Mouse (Mus musculus) forebrain, embryonic 11.5 days (tissue): ENCODE data around the gene Tktl1. TPM values are rescaled to one million over a fixed set of nuclear protein-coding genes. Genes with fewer than 3 reads are reported as not detected.

Experiments
- ATAC-seq: fragments of 200-750 bp; cut with Nextera tagmentation; replicated peaks from 2 replicates; pipeline ENCODE4 v1.8.0; 2017; ENCODE audit warnings: moderate TSS enrichment; ENCODE audit not compliant: low FRiP score
- DNase-seq: peaks from one replicate; pipeline ENCODE4 v3.0.0-alpha.2; 2017; ENCODE audit warnings: low spot score
- H3K27ac ChIP-seq: fragments of 300-500 bp; sonication (generic); 2 replicates; pipeline ENCODE4 v1.5.1; 2014; ENCODE audit warnings: low read depth, low read length
- H3K27me3 ChIP-seq: fragments of 300-500 bp; sonication (generic); 2 replicates; pipeline ENCODE4 v1.6.1; 2014; ENCODE audit warnings: mild to moderate bottlenecking, low read length, mixed read lengths; ENCODE audit not compliant: control insufficient read depth, insufficient read depth
- H3K36me3 ChIP-seq: fragments of 300-500 bp; sonication (generic); 2 replicates; pipeline ENCODE4 v1.6.1; 2014; ENCODE audit warnings: mild to moderate bottlenecking, low read length, moderate library complexity, mixed read lengths; ENCODE audit not compliant: control insufficient read depth, insufficient read depth
- H3K4me1 ChIP-seq: fragments of 300-500 bp; sonication (generic); replicated peaks from 2 replicates; pipeline ENCODE4 v1.6.1; 2014; ENCODE audit warnings: low read length, mixed read lengths; ENCODE audit not compliant: control insufficient read depth, insufficient read depth
- H3K4me2 ChIP-seq: fragments of 300-500 bp; sonication (generic); 2 replicates; pipeline ENCODE4 v1.6.1; 2014; ENCODE audit warnings: low read depth, mild to moderate bottlenecking, low read length, moderate library complexity, mixed read lengths; ENCODE audit not compliant: severe bottlenecking
- H3K4me3 ChIP-seq: fragments of 300-500 bp; sonication (generic); 2 replicates; pipeline ENCODE4 v1.5.1; 2014; ENCODE audit warnings: low read depth, low read length
- H3K9ac ChIP-seq: fragments of 300-500 bp; sonication (generic); 2 replicates; pipeline ENCODE4 v1.6.1; 2014; ENCODE audit warnings: low read length
- H3K9me3 ChIP-seq: fragments of 300-500 bp; sonication (generic); 2 replicates; pipeline ENCODE4 v1.6.1; 2016; ENCODE audit warnings: low read length, mixed read lengths; ENCODE audit not compliant: control insufficient read depth
- WGBS: fragments of 180-500 bp; shearing (Covaris S2); extraction: QIAGEN DNeasy Blood & Tissue Kit; methylation state at CpG from one replicate; pipeline ENCODE4 v1.1.7; 2014; 5-methylcytosine and 5-hydroxymethylcytosine counted together
- polyA plus RNA-seq: library from polyadenylated mRNA; unstranded; fragments of >200 nt; fragmentation: Nextera tagmentation; extraction: Ambion mirVana; gene quantifications from 2 replicates; pipeline ENCODE4 v1.2.1, GENCODE M21; 2014

The Tktl1 gene
- polyA plus RNA-seq, 1 experiment from 2014 or later: not detected

DNA sequence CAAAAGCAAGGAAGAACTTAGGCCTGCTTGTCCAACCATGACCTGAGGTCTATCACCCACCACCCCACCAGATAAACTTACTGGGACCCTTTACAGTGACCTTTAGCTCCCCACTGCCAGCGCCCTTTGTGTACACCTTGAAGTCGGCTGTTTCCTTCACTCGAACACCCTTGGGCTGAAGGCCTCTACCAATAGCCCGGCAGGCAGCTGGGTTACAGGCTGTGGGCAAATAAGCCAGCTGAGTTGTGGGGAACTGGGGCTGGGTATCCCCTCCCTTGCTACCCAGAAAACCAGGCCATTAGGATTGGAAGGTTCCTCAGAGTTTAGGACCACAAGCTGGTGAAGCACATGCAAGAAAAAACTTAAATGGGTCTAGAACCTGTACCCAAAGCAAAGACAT is 63.3 kb downstream of the Tktl1 start:
- Histone ChIP-seq H3K9me3 (no peaks in the 10 kb centered on the region), H3K27me3 (no peaks in the 10 kb centered on the region), H3K36me3 (peaks cover 6% of the 10 kb centered on the region; the same call in 1 of the 2 replicates), H3K4me2 (no peak overlapping the region), H3K9ac (no peak overlapping the region), H3K27ac (no peak overlapping the region), H3K4me3 (no peak overlapping the region), H3K4me1 (no peaks in the 10 kb centered on the region)
- no peak for DNase-seq
- 88% methylated on average over 4 of the region's 4 CpGs for WGBS
- no peak for ATAC-seq

DNA sequence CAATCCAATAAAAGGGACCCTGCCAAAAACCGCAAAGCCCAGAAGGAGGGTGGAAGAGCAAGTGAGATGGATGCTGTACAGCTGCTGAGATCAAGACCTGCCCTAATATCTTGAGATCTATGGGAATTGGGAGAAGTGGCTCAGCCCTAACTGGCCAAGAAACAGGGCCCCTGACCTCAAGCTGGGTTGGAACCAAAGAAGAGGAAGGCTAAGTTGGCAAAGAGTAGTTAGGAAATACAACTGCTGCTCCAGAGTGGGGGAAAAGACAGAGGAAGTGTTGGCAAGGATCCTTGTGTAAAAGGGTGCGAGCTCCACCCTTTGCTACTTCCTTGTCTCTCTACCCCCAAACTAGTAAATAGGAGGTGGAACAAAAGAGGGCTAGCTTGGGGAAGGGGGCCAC is 66.3 kb downstream of the Tktl1 start:
- no peaks in the 10 kb centered on the region for H3K9me3 ChIP-seq
- peak overlapping the region; percentile 61; the same call in 1 of the 2 replicates for H3K4me2 ChIP-seq
- H3K27ac ChIP-seq: no peak overlapping the region
- no peak overlapping the region for H3K9ac ChIP-seq
- no peaks in the 10 kb centered on the region for H3K27me3 ChIP-seq
- peak overlapping the region; percentile 54; the same call in 1 of the 2 replicates for H3K4me3 ChIP-seq
- ATAC-seq (no peak), DNase-seq (no peak)
- WGBS: 86% methylated on average over 2 of the region's 2 CpGs
- H3K4me1 ChIP-seq: no peaks in the 10 kb centered on the region
- H3K36me3 ChIP-seq: peaks cover 3% of the 10 kb centered on the region; the same call in 1 of the 2 replicates

DNA sequence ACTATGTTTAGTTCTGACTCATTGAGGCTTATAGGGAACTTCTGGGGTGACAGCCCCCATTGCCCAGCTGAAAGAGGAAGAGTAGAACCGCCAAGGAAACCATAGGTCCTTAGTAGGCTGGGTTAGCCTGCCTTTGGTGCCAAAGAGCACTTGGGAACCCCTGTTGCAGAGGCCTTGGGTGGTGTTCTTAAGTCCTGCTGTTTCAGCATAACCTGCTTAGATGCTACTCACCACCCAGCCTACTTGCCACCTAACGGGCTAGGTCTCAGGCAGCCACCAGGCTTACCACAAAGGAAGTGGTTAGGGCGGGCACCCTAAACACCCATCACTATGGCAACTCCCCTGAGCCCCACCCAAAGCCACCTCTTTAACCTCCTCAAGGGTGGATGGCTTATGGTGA is 66.7 kb downstream of the Tktl1 start:
- no peaks in the 10 kb centered on the region for H3K4me1 ChIP-seq
- DNase-seq (no peak), ATAC-seq (no peak)
- peak overlapping the region; percentile 54 for H3K4me3 ChIP-seq
- peak overlapping the region; percentile 29; the same call in 1 of the 2 replicates for H3K9ac ChIP-seq
- 72% methylated on average over 3 of the region's 3 CpGs for WGBS
- no peak overlapping the region for H3K27ac ChIP-seq
- no peaks in the 10 kb centered on the region for H3K9me3 ChIP-seq
- H3K4me2 ChIP-seq: peak overlapping the region; percentile 61
- no peaks in the 10 kb centered on the region for H3K27me3 ChIP-seq
- H3K36me3 ChIP-seq: peaks cover 3% of the 10 kb centered on the region; the same call in 1 of the 2 replicates

DNA sequence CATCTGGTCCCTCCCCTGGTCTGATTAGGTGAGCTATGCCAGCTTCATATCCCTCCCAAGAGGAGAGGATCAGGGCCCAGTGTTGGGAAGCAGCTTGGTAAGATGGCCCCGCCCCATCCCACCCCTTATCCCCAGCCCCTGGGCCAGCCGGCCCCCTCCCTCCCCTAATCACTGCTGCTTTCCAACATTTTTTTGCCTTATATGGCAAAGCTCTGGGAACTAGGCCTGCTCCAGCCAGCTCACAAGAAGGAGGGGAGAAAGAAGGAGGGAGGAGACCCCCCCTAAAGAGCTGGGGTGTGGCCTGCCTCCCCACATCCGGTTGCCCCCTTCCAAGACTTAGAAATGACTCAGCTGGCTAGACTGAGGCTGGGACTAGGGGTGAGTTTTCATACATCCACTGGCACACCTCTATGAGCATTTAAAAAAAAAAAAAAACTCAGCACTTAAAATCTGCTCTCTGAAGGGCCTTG is 67.6 kb downstream of the Tktl1 start:
- DNase-seq: peak; percentile 63
- H3K27ac ChIP-seq: no peak overlapping the region

DNA sequence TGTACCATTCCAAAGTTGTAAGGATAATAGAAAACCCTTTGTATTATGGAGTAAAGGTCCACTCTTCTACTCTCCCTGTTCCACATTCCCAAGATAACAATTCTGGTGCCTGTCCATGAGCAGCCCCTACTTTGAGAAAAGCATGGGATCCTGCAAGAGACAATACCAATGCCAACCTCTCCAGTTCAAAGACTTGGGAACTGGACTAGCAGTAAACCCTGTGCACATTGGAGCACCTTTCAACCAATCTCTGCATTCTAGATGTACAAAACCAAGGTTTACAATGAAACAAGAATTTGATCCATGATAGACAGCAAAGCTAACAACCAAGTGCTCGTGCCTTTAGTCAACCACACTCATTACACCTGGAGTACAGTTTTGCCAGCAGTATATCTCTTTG is 68.0 kb downstream of the Tktl1 start:
- ATAC-seq (no peak), DNase-seq (no peak)
- H3K36me3 ChIP-seq: peaks cover 3% of the 10 kb centered on the region; the same call in 1 of the 2 replicates
- no peak overlapping the region for H3K27ac ChIP-seq
- H3K27me3 ChIP-seq: no peaks in the 10 kb centered on the region
- 33% methylated on average over 1 of the region's 1 CpGs for WGBS
- peak overlapping the region; percentile 76 for H3K9ac ChIP-seq
- H3K4me1 ChIP-seq: no peaks in the 10 kb centered on the region
- H3K4me2 ChIP-seq: peak overlapping the region; percentile 61
- no peaks in the 10 kb centered on the region for H3K9me3 ChIP-seq
- peak overlapping the region; percentile 54 for H3K4me3 ChIP-seq

More for the DNA sequence above, 67.6 kb downstream of the Tktl1 start:
- peaks cover 3% of the 10 kb centered on the region; the same call in 1 of the 2 replicates for H3K36me3 ChIP-seq
- peak overlapping the region; percentile 61 for H3K4me2 ChIP-seq
- no peaks in the 10 kb centered on the region for H3K27me3 ChIP-seq
- H3K4me1 ChIP-seq: no peaks in the 10 kb centered on the region
- peak overlapping the region; percentile 76 for H3K9ac ChIP-seq
- H3K4me3 ChIP-seq: peak overlapping the region; percentile 54
- 0 out of 2 replicates have a peak, but pooled peaks have one; percentile 15 for ATAC-seq
- WGBS: 33% methylated on average over 3 of the region's 3 CpGs
- no peaks in the 10 kb centered on the region for H3K9me3 ChIP-seq

DNA sequence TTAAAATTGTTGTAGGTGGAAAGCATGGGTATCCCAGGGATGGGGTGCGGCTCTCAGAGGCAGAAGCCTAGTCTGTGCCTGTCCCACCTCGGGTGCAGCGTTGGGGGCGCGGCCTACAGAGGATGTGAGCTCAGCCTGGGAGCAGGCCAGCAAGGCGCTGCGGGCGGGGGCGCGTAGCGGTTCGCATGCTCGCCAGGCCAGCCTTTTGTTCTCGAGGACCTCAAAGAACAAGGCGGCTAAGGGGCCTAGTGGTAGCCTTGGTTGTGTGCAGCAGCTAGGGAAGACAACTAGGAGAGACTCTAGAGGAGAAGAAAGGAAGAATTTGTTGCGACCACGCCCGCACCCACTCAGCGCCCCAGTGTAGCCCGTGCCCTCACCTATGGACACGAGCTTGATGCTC is 68.6 kb downstream of the Tktl1 start:
- Histone ChIP-seq H3K4me2 (peak overlapping the region; percentile 61), H3K9ac (peak overlapping the region; percentile 76), H3K9me3 (no peaks in the 10 kb centered on the region), H3K27ac (peak overlapping the region; percentile 75), H3K36me3 (peaks cover 3% of the 10 kb centered on the region; the same call in 1 of the 2 replicates), H3K4me1 (no peaks in the 10 kb centered on the region), H3K27me3 (no peaks in the 10 kb centered on the region), H3K4me3 (peak overlapping the region; percentile 54)
- DNase-seq: peak; percentile 84
- WGBS: 11% methylated on average over 19 of the region's 21 CpGs
- peak; percentile 59 for ATAC-seq

DNA sequence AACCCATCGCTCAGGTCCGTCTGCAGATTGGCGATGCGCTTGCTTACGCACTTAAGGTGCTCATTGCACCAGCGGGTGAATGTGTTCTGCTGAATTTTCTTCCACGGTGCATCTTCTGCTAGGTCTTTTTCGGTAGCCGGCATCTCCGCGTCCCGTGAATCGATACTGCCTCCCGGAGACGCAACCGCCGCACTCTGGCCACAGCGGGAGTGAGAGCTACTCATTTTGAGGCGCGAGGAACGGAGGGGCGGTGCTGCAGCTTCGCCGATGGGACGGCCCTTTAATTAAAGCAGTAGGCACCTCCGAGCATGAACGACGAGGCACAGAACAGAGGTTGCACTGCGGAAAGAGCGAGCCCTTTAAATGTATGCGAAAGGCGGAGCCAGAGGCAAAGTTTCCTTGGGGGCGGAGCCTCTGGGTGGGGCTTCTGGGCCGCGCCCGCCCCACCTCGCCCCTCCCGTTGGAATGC is 69.2 kb downstream of the Tktl1 start:
- Histone ChIP-seq H3K9me3 (no peaks in the 10 kb centered on the region), H3K27me3 (no peaks in the 10 kb centered on the region), H3K4me1 (no peaks in the 10 kb centered on the region), H3K4me3 (peak overlapping the region; percentile 54), H3K4me2 (peak overlapping the region; percentile 61), H3K27ac (peak overlapping the region; percentile 75), H3K9ac (peak overlapping the region; percentile 76), H3K36me3 (peaks cover under 1% of the 10 kb centered on the region; the same call in 1 of the 2 replicates)
- DNase-seq: peak; percentile 89
- peak; percentile 89 for ATAC-seq
- 26% methylated on average over 31 of the region's 38 CpGs for WGBS

DNA sequence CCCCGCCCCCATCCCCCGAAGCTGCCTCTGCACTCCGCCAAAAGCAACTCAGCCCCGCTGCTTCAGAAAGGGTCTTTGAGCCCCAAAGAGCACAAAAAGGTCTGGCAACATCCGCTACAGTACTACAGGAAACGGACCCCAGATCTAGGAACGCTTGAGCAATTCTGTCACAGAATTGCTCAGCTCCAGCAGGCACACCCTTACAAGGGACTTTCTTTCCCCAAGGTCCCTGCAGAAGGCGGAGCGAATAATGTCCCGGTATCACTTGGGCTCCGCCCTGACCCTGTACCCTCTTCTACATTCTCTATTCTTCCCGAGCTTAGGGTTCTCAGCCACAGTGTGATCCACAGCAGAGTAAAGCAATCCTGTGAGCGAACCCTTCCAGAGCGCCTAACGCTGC is 69.6 kb downstream of the Tktl1 start:
- Histone ChIP-seq H3K4me1 (no peaks in the 10 kb centered on the region), H3K27ac (no peak overlapping the region), H3K4me3 (peak overlapping the region; percentile 54), H3K9me3 (no peaks in the 10 kb centered on the region), H3K36me3 (no peaks in the 10 kb centered on the region), H3K9ac (0 out of 2 replicates have a peak overlapping the region, but pooled peaks have one; percentile 29), H3K4me2 (peak overlapping the region; percentile 53), H3K27me3 (no peaks in the 10 kb centered on the region)
- whole genome bisulfite sequencing: 26% methylated on average over 14 of the region's 15 CpGs
- peak; percentile 35 for ATAC-seq
- DNase-seq: no peak

DNA sequence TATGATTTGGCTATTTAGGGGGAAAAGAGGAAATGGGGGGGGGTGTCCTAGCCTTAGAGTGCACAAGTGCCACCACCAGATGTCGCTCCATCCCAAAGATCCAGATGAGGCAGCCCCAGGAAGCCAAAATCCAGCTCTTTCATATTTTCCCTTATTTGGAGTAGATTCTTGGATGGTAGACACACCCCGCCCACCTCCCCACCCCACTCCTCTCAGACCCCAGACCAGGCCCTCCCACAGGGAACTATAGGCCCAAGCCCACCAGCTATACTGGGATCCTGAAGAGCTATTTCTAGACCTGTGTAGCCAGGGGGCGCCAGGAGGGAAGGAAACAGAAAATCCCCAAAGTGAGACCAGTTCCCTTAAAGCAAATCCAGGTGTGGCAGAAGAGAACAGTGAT is 71.6 kb downstream of the Tktl1 start:
- Histone ChIP-seq H3K27ac (no peak overlapping the region), H3K27me3 (no peaks in the 10 kb centered on the region), H3K9me3 (no peaks in the 10 kb centered on the region), H3K4me3 (no peak overlapping the region), H3K4me1 (no peaks in the 10 kb centered on the region), H3K4me2 (no peak overlapping the region), H3K36me3 (no peaks in the 10 kb centered on the region), H3K9ac (no peak overlapping the region)
- peak; percentile 77 for DNase-seq
- WGBS: 16% methylated on average over 3 of the region's 3 CpGs
- ATAC-seq: no peak
